ENCODE assay signal across 8 mouse cellular contexts in the genomic region with DNA sequence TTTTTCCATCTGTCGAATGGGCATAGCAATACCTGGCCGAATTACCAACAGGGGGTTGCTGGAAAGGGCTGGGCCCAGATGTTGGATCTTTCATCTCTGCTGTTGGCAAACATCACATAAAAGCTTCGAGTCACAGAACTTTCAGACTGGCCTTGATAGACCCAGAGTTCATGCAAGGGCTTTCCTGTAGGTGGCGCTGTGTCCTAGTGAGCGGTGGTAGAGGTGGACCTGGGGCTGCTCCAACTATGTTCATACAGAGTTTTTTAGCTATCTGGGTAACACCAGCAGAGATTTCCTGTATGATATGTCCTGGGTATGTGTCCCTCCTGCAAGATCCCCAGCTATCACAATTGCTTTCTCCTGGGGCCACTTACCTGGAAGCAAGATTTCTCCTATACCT. TPM values are rescaled to one million over a fixed set of nuclear protein-coding genes. Genes with fewer than 3 reads are reported as not detected.
DNase-seq lines count a peak whose midpoint lies in the region; ATAC-seq lines count a peak whose summit lies in the region.

No protein-coding gene starts in this region.

- H3K4me1 ChIP-seq in kidney, embryonic 14.5 days (ENCODE audit: control insufficient read depth, insufficient read depth, low read length), result no peaks in the 10 kb centered on the region
- H3K4me1 ChIP-seq in hindbrain, embryonic 16.5 days (ENCODE audit: control insufficient read depth, insufficient read depth, low read depth, low read length), result no peaks in the 10 kb centered on the region

- no peaks in the 10 kb centered on the region for H3K9me3 ChIP-seq in kidney, embryonic 14.5 days (ENCODE audit: control insufficient read depth, low read length)
- H3K9me3 ChIP-seq in hindbrain, embryonic 16.5 days (ENCODE audit: control insufficient read depth, low read length), result no peaks in the 10 kb centered on the region

- no peaks in the 10 kb centered on the region for H3K36me3 ChIP-seq in kidney, embryonic 14.5 days (ENCODE audit: control insufficient read depth, insufficient read depth, low read length)
- no peaks in the 10 kb centered on the region for H3K36me3 ChIP-seq in hindbrain, embryonic 16.5 days (ENCODE audit: control insufficient read depth, insufficient read depth, low read length)

- 15% methylated on average over 5 of the region's 5 CpGs for WGBS in kidney, embryonic 14.5 days
- WGBS in hindbrain, embryonic 16.5 days, result 11% methylated on average over 5 of the region's 5 CpGs

- intact Hi-C loops in left cerebral cortex, postnatal 4 days (cut with DNase I), result no loop called here

- H3K27ac ChIP-seq in kidney, embryonic 14.5 days (ENCODE audit: low read depth, low read length), result no peak overlapping the region
- H3K27ac ChIP-seq in hindbrain, embryonic 16.5 days (ENCODE audit: low read depth, low read length), result no peak overlapping the region

- no peak overlapping the region for H3K4me3 ChIP-seq in kidney, embryonic 14.5 days (ENCODE audit: low read length)
- H3K4me3 ChIP-seq in hindbrain, embryonic 16.5 days (ENCODE audit: low read length), result no peak overlapping the region

- peak; percentile 11 for DNase-seq in kidney, adult 11 months
- DNase-seq in adrenal gland, adult 8-10 months, result peak; percentile 63
- DNase-seq in embryo, embryonic 10.5 days (ENCODE audit: low spot score), result peak; percentile 85
- peak; percentile 81 for DNase-seq in left cerebral cortex, postnatal 4 days
- DNase-seq in ovary, adult 18-20 months (ENCODE audit: low spot score), result peak; percentile 6
- peak; percentile 46 for DNase-seq in thymus, postnatal 0 days (ENCODE audit: low spot score)

- H3K4me2 ChIP-seq in kidney, embryonic 14.5 days (replicated peaks; ENCODE audit: low read depth, low read length), result no peak overlapping the region
- H3K4me2 ChIP-seq in hindbrain, embryonic 16.5 days (ENCODE audit: low read length), result no peak overlapping the region

- no peaks in the 10 kb centered on the region for H3K27me3 ChIP-seq in kidney, embryonic 14.5 days (ENCODE audit: control insufficient read depth, insufficient read depth, low read length)
- H3K27me3 ChIP-seq in hindbrain, embryonic 16.5 days (replicated peaks; ENCODE audit: control insufficient read depth, insufficient read depth, low read length), result no peaks in the 10 kb centered on the region

- no peak overlapping the region for H3K9ac ChIP-seq in kidney, embryonic 14.5 days (ENCODE audit: low read depth, low read length)
- no peak overlapping the region for H3K9ac ChIP-seq in hindbrain, embryonic 16.5 days (ENCODE audit: low read depth, low read length)

- ATAC-seq in kidney, embryonic 14.5 days (ENCODE audit: low FRiP score, low TSS enrichment), result no peak
- ATAC-seq in hindbrain, embryonic 16.5 days, result 0 out of 2 replicates have a peak, but pooled peaks have one; percentile 69

RNA-seq across cellular contexts. Expression of a gene that starts 30.8 kb away (rescaled TPM):
- polyA plus RNA-seq in kidney, embryonic 14.5 days (2014; fragmentation: Nextera tagmentation; extraction: Ambion mirVana), result 44.1 and 60.4 TPM in 2 replicates
- total RNA-seq in adrenal gland, adult 8-10 months (2022), result 10 to 100 TPM; 46.1 to 61.9 (median 54.1) TPM
- polyA plus RNA-seq in hindbrain, embryonic 16.5 days (2015; fragmentation: Nextera tagmentation; extraction: Ambion mirVana), result 197 and 200 TPM in 2 replicates
- total RNA-seq in left cerebral cortex, postnatal 4 days (2021), result 100 to 1,000 TPM; 138 to 141 TPM
- polyA plus RNA-seq in thymus, postnatal 0 days (2015; fragmentation: Nextera tagmentation; extraction: Ambion mirVana), result 42.2 and 49.6 TPM in 2 replicates

RNA-seq across cellular contexts. Expression of a gene that starts 43.5 kb away (rescaled TPM):
- 32.8 and 48.1 TPM in 2 replicates for polyA plus RNA-seq in kidney, embryonic 14.5 days (2014; fragmentation: Nextera tagmentation; extraction: Ambion mirVana)
- 100 to 1,000 TPM; 155 to 272 (median 192) TPM for total RNA-seq in adrenal gland, adult 8-10 months (2022)
- polyA plus RNA-seq in hindbrain, embryonic 16.5 days (2015; fragmentation: Nextera tagmentation; extraction: Ambion mirVana), result 220 and 239 TPM in 2 replicates
- total RNA-seq in left cerebral cortex, postnatal 4 days (2021), result 100 to 1,000 TPM; 241 to 292 TPM
- 51.6 and 60.2 TPM in 2 replicates for polyA plus RNA-seq in thymus, postnatal 0 days (2015; fragmentation: Nextera tagmentation; extraction: Ambion mirVana)

Comparison
In these comparisons a context has a peak if more than half of its experiments do, and no peak if none do; other contexts are left out.
1. DNase-seq: peak in every context shown above with its lines; median percentile 85 in embryo, embryonic 10.5 days; 81 in left cerebral cortex, postnatal 4 days; 63 in adrenal gland, adult 8-10 months; 46 in thymus, postnatal 0 days; 11 in kidney, adult 11 months; 6 in ovary, adult 18-20 months.